Mouse (Mus musculus) T-helper 2 cell (primary cell): ENCODE data around the gene Mipep.

Experiments used
- in situ Hi-C: fragments of 300-600 bp; cut with MboI, MseI; formaldehyde crosslinking; loops from one replicate; pipeline ENCODE4 v1.15.1; 2025; ENCODE audit warnings: high pct_unique_total_duplicates

Mipep gene

GRCm38 (mm10) chr14:60784427-60785315 lies at the start of gene Mipep:
TSS of gene Mipep (plus strand) at chr14:60784573.
- in situ Hi-C loops = loop anchor here (5.0 kb wide), 2 partner anchors 52 to 508 kb away; no protein-coding TSS in a partner anchor

- in situ Hi-C loops = no loop called here
Observed at GRCm38 (mm10) chr14:60735206-60735605, 49.2 kb upstream of the Mipep start.

- in situ Hi-C loops = no loop called here
Observed at GRCm38 (mm10) chr14:60735848-60736547, 48.4 kb upstream of the Mipep start.

- in situ Hi-C loops = no loop called here
Observed at GRCm38 (mm10) chr14:60736591-60737192, 47.7 kb upstream of the Mipep start.

GRCm38 (mm10) chr14:60737202-60737611 lies 47.2 kb upstream of the Mipep start:
- in situ Hi-C loops = no loop called here

- in situ Hi-C loops = no loop called here
Observed at GRCm38 (mm10) chr14:60738434-60738938, 45.9 kb upstream of the Mipep start.

GRCm38 (mm10) chr14:60739155-60739554 lies 45.2 kb upstream of the Mipep start:
- in situ Hi-C loops = no loop called here

- in situ Hi-C loops = no loop called here
Observed at GRCm38 (mm10) chr14:60739616-60740015, 44.8 kb upstream of the Mipep start.

GRCm38 (mm10) chr14:60740507-60740906 lies 43.9 kb upstream of the Mipep start:
- in situ Hi-C loops = no loop called here

GRCm38 (mm10) chr14:60741033-60741432 lies 43.3 kb upstream of the Mipep start:
- in situ Hi-C loops = no loop called here

- in situ Hi-C loops = no loop called here
Observed at GRCm38 (mm10) chr14:60741490-60741981, 42.8 kb upstream of the Mipep start.

GRCm38 (mm10) chr14:60743681-60744080 lies 40.7 kb upstream of the Mipep start:
- in situ Hi-C loops = no loop called here

- in situ Hi-C loops = no loop called here
Observed at GRCm38 (mm10) chr14:60745201-60745600, 39.2 kb upstream of the Mipep start.

- in situ Hi-C loops = no loop called here
Observed at GRCm38 (mm10) chr14:60746141-60746540, 38.2 kb upstream of the Mipep start.

GRCm38 (mm10) chr14:60747154-60747870 lies 37.1 kb upstream of the Mipep start:
- in situ Hi-C loops = no loop called here

- in situ Hi-C loops = no loop called here
Observed at GRCm38 (mm10) chr14:60749880-60750279, 34.5 kb upstream of the Mipep start.

- in situ Hi-C loops = no loop called here
Observed at GRCm38 (mm10) chr14:60751581-60751980, 32.8 kb upstream of the Mipep start.

GRCm38 (mm10) chr14:60752892-60753800 lies 31.2 kb upstream of the Mipep start:
- in situ Hi-C loops = no loop called here

GRCm38 (mm10) chr14:60753801-60754126 lies 30.6 kb upstream of the Mipep start:
- in situ Hi-C loops = no loop called here

GRCm38 (mm10) chr14:60754656-60755055 lies 29.7 kb upstream of the Mipep start:
- in situ Hi-C loops = no loop called here
